Mouse (Mus musculus): ENCODE measurements around the gene Gpr88.

DNA sequence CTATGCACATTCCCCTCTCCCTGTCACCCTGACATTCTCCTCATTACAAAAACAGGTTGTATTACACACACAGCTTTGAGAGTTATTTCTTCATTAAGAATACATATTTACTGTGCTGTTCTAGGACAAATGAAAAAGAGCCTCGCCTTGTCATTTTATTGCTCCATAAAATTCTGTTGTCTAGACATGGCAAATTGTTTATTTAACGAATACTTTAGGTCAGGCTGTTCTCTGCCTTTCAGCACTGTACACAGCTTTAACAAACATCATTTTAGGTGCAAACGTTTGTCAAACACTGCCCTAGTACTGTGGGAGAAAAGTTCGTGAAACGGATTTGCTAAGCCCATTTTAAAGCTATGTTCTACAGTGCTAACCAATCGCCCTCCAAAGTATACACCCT lies 48.5 kb upstream of the Gpr88 start:
- TF ChIP-seq USF1 (IDR thresholded peaks at IDR 0.05; ENCODE audit: low read depth, low read length) (no peak), MEF2A (IDR thresholded peaks at IDR 0.05; ENCODE audit: extremely low read depth, insufficient replicate concordance, low read depth, low read length, poor library complexity, severe bottlenecking) (no peak)
